Comparison of ENCODE assay signal across 20 mouse cellular contexts in the genomic region with DNA sequence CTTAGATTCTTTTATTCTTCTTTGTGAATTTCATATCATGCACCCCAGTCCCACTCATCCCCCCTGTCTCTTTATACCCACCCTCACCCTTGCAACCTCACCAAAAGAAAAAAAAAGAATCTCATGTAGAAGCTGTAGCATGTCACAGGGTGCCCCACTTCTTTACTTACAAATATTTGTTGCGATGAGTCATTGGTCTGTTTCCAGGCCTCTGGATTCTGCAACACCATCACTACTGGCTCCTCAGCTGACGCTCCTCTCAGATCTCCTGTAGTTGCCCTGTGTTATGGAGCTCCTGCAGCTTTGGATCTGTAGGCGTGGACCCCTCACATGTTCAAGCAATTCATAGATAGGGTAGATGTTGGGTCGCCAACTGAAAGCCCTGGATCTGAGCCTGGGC. TPM values are rescaled to one million over a fixed set of nuclear protein-coding genes. Genes with fewer than 3 reads are reported as not detected.
"Had no signal": no experiment of that assay in that cellular context is flagged by ENCODE, and none has a peak within 500 bp of the region (broad histone marks: within the 10 kb centered on the region; RNA-seq: fewer than 3 reads in every experiment).

No protein-coding gene starts in this region.

- DNase-seq: gastrocnemius, postnatal 14 days; gastrocnemius, postnatal 36 days; heart, adult 18-20 months; heart, postnatal 10 days; heart, postnatal 36 days; kidney, adult 11 months; kidney, adult 2 months; kidney, adult 9 months; kidney, postnatal 14 days; kidney, postnatal 36 days; liver; liver, embryonic 13.5 days had no signal

RNA-seq across cellular contexts. Expression of gene Fam72a, which starts 12.1 kb away (rescaled TPM):
- total RNA-seq: hindbrain, postnatal 0 days had no signal

RNA-seq across cellular contexts. Expression of gene Avpr1b, which starts 59.3 kb away (rescaled TPM):
- total RNA-seq: gastrocnemius, adult 18-20 months; gastrocnemius, adult 8-10 months; gastrocnemius, postnatal 14 days; gastrocnemius, postnatal 36 days; heart, adult 18-20 months; heart, adult 8-10 months; heart, postnatal 10 days; heart, postnatal 36 days; hematopoietic stem cell, adult 5-6 weeks; hindbrain, postnatal 0 days; left cerebral cortex, adult 2 months; left cerebral cortex, postnatal 14 days; left cerebral cortex, postnatal 36 days had no signal
